Mouse (Mus musculus): ENCODE measurements around the gene Trp53. TPM values are rescaled to one million over a fixed set of nuclear protein-coding genes. Genes with fewer than 3 reads are reported as not detected.
A peak's percentile ranks its signal among the peaks of the same experiment; 100 is the strongest.

Trp53 gene
- polyA plus RNA-seq, 1 experiment = 93.6 TPM

- no peak for DNase-seq (ENCODE audit: low read depth)
- TF ChIP-seq CTCF (IDR thresholded peaks at IDR 0.05; ENCODE audit: borderline replicate concordance, extremely low read depth, insufficient read depth, insufficient read length) (no peak), POLR2A (IDR thresholded peaks at IDR 0.05; ENCODE audit: borderline replicate concordance, extremely low read depth, insufficient read depth, insufficient read length, poor library complexity, severe bottlenecking) (no peak)
Observed at GRCm38 (mm10) chr11:69565131-69565530, 15.0 kb upstream of the Trp53 start.

- DNase-seq (ENCODE audit: low read depth) = peak; percentile 71
- peak; percentile 59; the same call in 1 of the 2 replicates for TF ChIP-seq CTCF (IDR thresholded peaks at IDR 0.05; ENCODE audit: borderline replicate concordance, extremely low read depth, insufficient read depth, insufficient read length)
- no peak for TF ChIP-seq POLR2A (IDR thresholded peaks at IDR 0.05; ENCODE audit: borderline replicate concordance, extremely low read depth, insufficient read depth, insufficient read length, poor library complexity, severe bottlenecking)
Observed at GRCm38 (mm10) chr11:69575220-69575619, 4.9 kb upstream of the Trp53 start.

- DNase-seq (ENCODE audit: low read depth) = no peak
- no peak for TF ChIP-seq CTCF (IDR thresholded peaks at IDR 0.05; ENCODE audit: borderline replicate concordance, extremely low read depth, insufficient read depth, insufficient read length)
- TF ChIP-seq POLR2A (IDR thresholded peaks at IDR 0.05; ENCODE audit: borderline replicate concordance, extremely low read depth, insufficient read depth, insufficient read length, poor library complexity, severe bottlenecking) = no peak
Observed at GRCm38 (mm10) chr11:69576307-69576706, 3.9 kb upstream of the Trp53 start.

GRCm38 (mm10) chr11:69578301-69578700 is 1.9 kb upstream of the Trp53 start:
- no peak for DNase-seq (ENCODE audit: low read depth)
- no peak for TF ChIP-seq CTCF (IDR thresholded peaks at IDR 0.05; ENCODE audit: borderline replicate concordance, extremely low read depth, insufficient read depth, insufficient read length)
- TF ChIP-seq POLR2A (IDR thresholded peaks at IDR 0.05; ENCODE audit: borderline replicate concordance, extremely low read depth, insufficient read depth, insufficient read length, poor library complexity, severe bottlenecking) = no peak

- TF ChIP-seq CTCF (IDR thresholded peaks at IDR 0.05; ENCODE audit: borderline replicate concordance, extremely low read depth, insufficient read depth, insufficient read length) (peak; percentile 100), POLR2A (IDR thresholded peaks at IDR 0.05; ENCODE audit: borderline replicate concordance, extremely low read depth, insufficient read depth, insufficient read length, poor library complexity, severe bottlenecking) (peak; percentile 45; the same call in 1 of the 2 replicates)
- peak; percentile 99 for DNase-seq (ENCODE audit: low read depth)
Observed at GRCm38 (mm10) chr11:69579128-69580017, 786 bp upstream of the Trp53 start.

GRCm38 (mm10) chr11:69580572-69581146 is 500 bp downstream of the Trp53 start:
- no peak for DNase-seq (ENCODE audit: low read depth)
- TF ChIP-seq POLR2A (IDR thresholded peaks at IDR 0.05; ENCODE audit: borderline replicate concordance, extremely low read depth, insufficient read depth, insufficient read length, poor library complexity, severe bottlenecking) = no peak; the same call in 1 of the 2 replicates
- TF ChIP-seq CTCF (IDR thresholded peaks at IDR 0.05; ENCODE audit: borderline replicate concordance, extremely low read depth, insufficient read depth, insufficient read length) = no peak

GRCm38 (mm10) chr11:69581147-69581688 is 1.1 kb downstream of the Trp53 start:
- peak; percentile 57; the same call in 1 of the 2 replicates for TF ChIP-seq POLR2A (IDR thresholded peaks at IDR 0.05; ENCODE audit: borderline replicate concordance, extremely low read depth, insufficient read depth, insufficient read length, poor library complexity, severe bottlenecking)
- no peak for TF ChIP-seq CTCF (IDR thresholded peaks at IDR 0.05; ENCODE audit: borderline replicate concordance, extremely low read depth, insufficient read depth, insufficient read length)
- DNase-seq (ENCODE audit: low read depth) = peak; percentile 99

GRCm38 (mm10) chr11:69581814-69582213 is 1.7 kb downstream of the Trp53 start:
- TF ChIP-seq CTCF (IDR thresholded peaks at IDR 0.05; ENCODE audit: borderline replicate concordance, extremely low read depth, insufficient read depth, insufficient read length) (no peak), POLR2A (IDR thresholded peaks at IDR 0.05; ENCODE audit: borderline replicate concordance, extremely low read depth, insufficient read depth, insufficient read length, poor library complexity, severe bottlenecking) (no peak)
- peak; percentile 42 for DNase-seq (ENCODE audit: low read depth)

GRCm38 (mm10) chr11:69582230-69582805 is 2.2 kb downstream of the Trp53 start:
- no peak for DNase-seq (ENCODE audit: low read depth)
- TF ChIP-seq POLR2A (IDR thresholded peaks at IDR 0.05; ENCODE audit: borderline replicate concordance, extremely low read depth, insufficient read depth, insufficient read length, poor library complexity, severe bottlenecking) (no peak), CTCF (IDR thresholded peaks at IDR 0.05; ENCODE audit: borderline replicate concordance, extremely low read depth, insufficient read depth, insufficient read length) (no peak)

GRCm38 (mm10) chr11:69584008-69584407 is 3.8 kb downstream of the Trp53 start:
- TF ChIP-seq POLR2A (IDR thresholded peaks at IDR 0.05; ENCODE audit: borderline replicate concordance, extremely low read depth, insufficient read depth, insufficient read length, poor library complexity, severe bottlenecking) (no peak), CTCF (IDR thresholded peaks at IDR 0.05; ENCODE audit: borderline replicate concordance, extremely low read depth, insufficient read depth, insufficient read length) (no peak)
- DNase-seq (ENCODE audit: low read depth) = no peak

- no peak for TF ChIP-seq CTCF (IDR thresholded peaks at IDR 0.05; ENCODE audit: borderline replicate concordance, extremely low read depth, insufficient read depth, insufficient read length)
- TF ChIP-seq POLR2A (IDR thresholded peaks at IDR 0.05; ENCODE audit: borderline replicate concordance, extremely low read depth, insufficient read depth, insufficient read length, poor library complexity, severe bottlenecking) = no peak
- no peak for DNase-seq (ENCODE audit: low read depth)
Observed at GRCm38 (mm10) chr11:69584937-69585336, 4.8 kb downstream of the Trp53 start.

Measured in brain, embryonic 14.5 days (tissue).